Mouse (Mus musculus) CH12.LX (cell line): ENCODE results near the gene Tacc2.

Source experiments
- CTCF ChIP-seq, 2 experiments: IDR thresholded peaks in 1 of 2; conservative IDR thresholded peaks in 1 of 2; 2 replicates each; pipeline ENCODE4 v1.5.1; 2011 to 2012; ENCODE audit warnings: low read depth in 2 of 2, low read length in 2 of 2, improper control_type of control experiment in 1 of 2, inconsistent platforms in 1 of 2, mild to moderate bottlenecking in 1 of 2, moderate library complexity in 1 of 2
- ELF1 ChIP-seq: IDR thresholded peaks from 2 replicates; pipeline ENCODE4 v1.6.1; 2014; ENCODE audit warnings: low read depth, mild to moderate bottlenecking, inconsistent platforms, low read length, improper control_type of control experiment
- MAX ChIP-seq: IDR thresholded peaks from 2 replicates; pipeline ENCODE4 v1.6.1; 2011; ENCODE audit warnings: low read length, improper control_type of control experiment
- POLR2A ChIP-seq: IDR thresholded peaks from 2 replicates; pipeline ENCODE4 v1.6.1; 2011; ENCODE audit warnings: low read depth, mild to moderate bottlenecking, improper control_type of control experiment, low read length
- USF2 ChIP-seq: conservative IDR thresholded peaks from 2 replicates; pipeline ENCODE4 v1.6.1; 2011; ENCODE audit warnings: low read depth, low read length, improper control_type of control experiment
- ZKSCAN1 ChIP-seq: IDR thresholded peaks from 2 replicates; pipeline ENCODE4 v1.6.1; 2012; ENCODE audit warnings: low read depth, inconsistent platforms, low read length, improper control_type of control experiment, borderline replicate concordance

DNA sequence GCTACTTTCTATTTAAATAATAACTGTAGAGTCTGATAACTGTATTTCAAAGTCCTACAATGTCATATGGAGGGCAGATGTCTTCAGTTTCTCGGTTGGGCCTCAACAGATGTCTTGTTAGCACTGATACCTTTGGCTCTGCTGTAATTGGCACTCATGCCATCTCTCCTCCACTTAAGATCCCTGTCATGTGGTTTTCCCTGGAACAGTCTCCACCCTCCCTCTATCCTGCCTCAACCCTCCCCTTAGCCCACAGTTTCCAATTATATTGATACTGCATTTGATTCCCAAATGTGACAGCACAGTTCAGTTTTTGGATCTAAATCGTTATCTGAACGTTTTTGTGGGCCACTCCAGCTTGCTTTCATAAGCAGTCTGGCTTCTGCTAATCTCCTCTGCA, 12.6 kb upstream of the Tacc2 start:
- TF ChIP-seq POLR2A (no peak), ELF1 (no peak), USF2 (no peak), CTCF (conservative IDR thresholded peaks at IDR 0.05 in 1 of 2, IDR thresholded peaks at IDR 0.05 in 1 of 2; ENCODE audit: low read depth in 2 of 2, low read length in 2 of 2) (no peak), MAX (no peak), ZKSCAN1 (no peak)
